Mouse (Mus musculus): ENCODE results near the gene 4933400A11Rik.
A peak's percentile ranks its signal among the peaks of the same experiment; 100 is the strongest.

DNA sequence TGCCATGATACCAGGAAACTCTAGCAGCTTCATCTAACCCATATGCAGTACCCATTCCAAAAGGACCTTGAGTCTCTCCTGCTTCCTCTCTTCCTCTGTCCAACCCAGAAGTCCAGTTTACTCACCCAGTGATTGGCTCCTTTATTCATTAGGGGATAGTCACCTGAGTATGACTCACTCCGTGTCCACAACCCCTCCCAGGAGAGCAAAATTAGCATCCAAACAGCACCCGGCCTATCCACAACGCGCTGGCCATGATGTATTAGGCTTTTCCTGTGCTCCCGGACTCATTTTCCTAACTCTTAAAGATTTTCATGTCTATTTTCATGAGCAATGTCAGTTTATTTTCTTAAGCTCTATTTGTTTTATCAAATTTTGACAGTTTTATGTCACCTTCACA lies 10.3 kb upstream of the 4933400A11Rik start:
- TF ChIP-seq EP300 (IDR thresholded peaks at IDR 0.05; ENCODE audit: low read length), result 0 out of 2 replicates have a peak, but pooled peaks have one; percentile 23
- TF ChIP-seq CHD2 (IDR thresholded peaks at IDR 0.05; ENCODE audit: low read length), result no peak
- no peak for TF ChIP-seq ZMIZ1 (IDR thresholded peaks at IDR 0.05; ENCODE audit: low read depth, low read length)
- TF ChIP-seq CTCF (conservative IDR thresholded peaks at IDR 0.05 in 1 of 2, IDR thresholded peaks at IDR 0.05 in 1 of 2; ENCODE audit: low read depth in 2 of 2, low read length in 2 of 2), result no peak
- no peak for TF ChIP-seq SMC3 (IDR thresholded peaks at IDR 0.05; ENCODE audit: low read depth, low read length)
- no peak for TF ChIP-seq MXI1 (IDR thresholded peaks at IDR 0.05; ENCODE audit: low read depth, low read length)
- no peak for TF ChIP-seq RAD21 (IDR thresholded peaks at IDR 0.05; ENCODE audit: low read depth, low read length)
- TF ChIP-seq POLR2A (IDR thresholded peaks at IDR 0.05; ENCODE audit: low read depth, low read length), result no peak
- TF ChIP-seq TCF12 (IDR thresholded peaks at IDR 0.05; ENCODE audit: low read depth, low read length), result no peak
- no peak for TF ChIP-seq ZKSCAN1 (IDR thresholded peaks at IDR 0.05; ENCODE audit: borderline replicate concordance, low read depth, low read length)
